Mouse (Mus musculus) forebrain, embryonic 14.5 days (tissue): ENCODE results near the gene Pde4d. TPM values are rescaled to one million over a fixed set of nuclear protein-coding genes. Genes with fewer than 3 reads are reported as not detected.

Source experiments
- ATAC-seq: fragments of 200-750 bp; cut with Nextera tagmentation; 2 replicates; pipeline ENCODE4 v1.8.0; 2017; ENCODE audit warnings: mild to moderate bottlenecking, moderate library complexity
- DNase-seq: peaks from one replicate; pipeline ENCODE4 v3.0.0-alpha.2; 2015; ENCODE audit warnings: low spot score
- H3K27ac ChIP-seq: fragments of 300-500 bp; sonication (generic); 2 replicates; pipeline ENCODE4 v1.5.1; 2014; ENCODE audit warnings: low read depth, mild to moderate bottlenecking, control low read depth, low read length, moderate library complexity
- H3K27me3 ChIP-seq: fragments of 300-500 bp; sonication (generic); replicated peaks from 2 replicates; pipeline ENCODE4 v1.6.1; 2014; ENCODE audit warnings: low read length, control low read depth, mixed read lengths; ENCODE audit not compliant: control insufficient read depth, insufficient read depth
- H3K36me3 ChIP-seq: fragments of 300-500 bp; sonication (generic); 2 replicates; pipeline ENCODE4 v1.6.1; 2014; ENCODE audit warnings: low read length, control low read depth; ENCODE audit not compliant: control insufficient read depth, insufficient read depth
- H3K4me1 ChIP-seq: fragments of 300-500 bp; sonication (generic); 2 replicates; pipeline ENCODE4 v1.6.1; 2014; ENCODE audit warnings: antibody characterized with exemption, low read length, control low read depth; ENCODE audit not compliant: control insufficient read depth, insufficient read depth
- H3K4me2 ChIP-seq: fragments of 300-500 bp; sonication (generic); 2 replicates; pipeline ENCODE4 v1.6.1; 2014; ENCODE audit warnings: mild to moderate bottlenecking, control low read depth, low read length
- H3K4me3 ChIP-seq: fragments of 300-500 bp; sonication (generic); 2 replicates; pipeline ENCODE4 v1.5.1; 2014; ENCODE audit warnings: low read depth, low read length, control low read depth
- H3K9ac ChIP-seq: fragments of 300-500 bp; sonication (generic); 2 replicates; pipeline ENCODE4 v1.6.1; 2014; ENCODE audit warnings: mild to moderate bottlenecking, low read length, control low read depth, moderate library complexity
- H3K9me3 ChIP-seq: fragments of 300-500 bp; sonication (generic); replicated peaks from 2 replicates; pipeline ENCODE4 v1.6.1; 2016; ENCODE audit warnings: low read length, control low read depth, mixed read lengths; ENCODE audit not compliant: control insufficient read depth
- WGBS: fragments of 180-500 bp; shearing (Covaris S2); extraction: QIAGEN DNeasy Blood & Tissue Kit; methylation state at CpG from one replicate; pipeline ENCODE4 v1.1.7; 2014; 5-methylcytosine and 5-hydroxymethylcytosine counted together
- polyA plus RNA-seq: library from polyadenylated mRNA; unstranded; fragments of >200 nt; fragmentation: Nextera tagmentation; extraction: Ambion mirVana; gene quantifications from 2 replicates; pipeline ENCODE4 v1.2.1, GENCODE M21; 2014

Pde4d gene
- polyA plus RNA-seq, 1 experiment from 2014 or later = 13.7 TPM

GRCm38 (mm10) chr13:108599186-108599900, 149.6 kb downstream of the Pde4d start:
- Histone ChIP-seq H3K27ac (no peak overlapping the region), H3K9me3 (no peaks in the 10 kb centered on the region), H3K4me3 (no peak overlapping the region), H3K4me1 (no peaks in the 10 kb centered on the region), H3K27me3 (no peaks in the 10 kb centered on the region), H3K9ac (no peak overlapping the region), H3K36me3 (no peaks in the 10 kb centered on the region), H3K4me2 (no peak overlapping the region)
- WGBS = 50% methylated on average over 6 of the region's 6 CpGs
- peak; percentile 58; the same call in 1 of the 2 replicates for ATAC-seq
- DNase-seq = peak; percentile 32

- Histone ChIP-seq H3K9ac (no peak overlapping the region), H3K4me1 (no peaks in the 10 kb centered on the region), H3K4me3 (no peak overlapping the region), H3K27ac (no peak overlapping the region), H3K9me3 (no peaks in the 10 kb centered on the region), H3K27me3 (no peaks in the 10 kb centered on the region), H3K4me2 (no peak overlapping the region), H3K36me3 (no peaks in the 10 kb centered on the region)
- WGBS = 93% methylated on average over 2 of the region's 2 CpGs
- DNase-seq (peak; percentile 13), ATAC-seq (no peak)
Observed at GRCm38 (mm10) chr13:108601021-108601420, 151.3 kb downstream of the Pde4d start.

GRCm38 (mm10) chr13:108603502-108603901, 153.8 kb downstream of the Pde4d start:
- DNase-seq (peak; percentile 13), ATAC-seq (no peak)
- H3K27me3 ChIP-seq = no peaks in the 10 kb centered on the region
- H3K9ac ChIP-seq = no peak overlapping the region
- WGBS = 50% methylated on average over 1 of the region's 1 CpGs
- H3K27ac ChIP-seq = no peak overlapping the region
- no peaks in the 10 kb centered on the region for H3K36me3 ChIP-seq
- no peak overlapping the region for H3K4me3 ChIP-seq
- no peaks in the 10 kb centered on the region for H3K9me3 ChIP-seq
- no peak overlapping the region for H3K4me2 ChIP-seq
- H3K4me1 ChIP-seq = no peaks in the 10 kb centered on the region

- Histone ChIP-seq H3K4me1 (no peaks in the 10 kb centered on the region), H3K27ac (no peak overlapping the region), H3K27me3 (no peaks in the 10 kb centered on the region), H3K36me3 (no peaks in the 10 kb centered on the region), H3K4me3 (no peak overlapping the region), H3K4me2 (no peak overlapping the region), H3K9me3 (no peaks in the 10 kb centered on the region), H3K9ac (no peak overlapping the region)
- ATAC-seq (no peak), DNase-seq (no peak)
Observed at GRCm38 (mm10) chr13:108604213-108604612, 154.5 kb downstream of the Pde4d start.

- no peaks in the 10 kb centered on the region for H3K9me3 ChIP-seq
- no peak overlapping the region for H3K27ac ChIP-seq
- no peak overlapping the region for H3K4me3 ChIP-seq
- no peaks in the 10 kb centered on the region for H3K36me3 ChIP-seq
- DNase-seq = no peak
- ATAC-seq = no peak
- no peak overlapping the region for H3K4me2 ChIP-seq
- WGBS = 88% methylated on average over 1 of the region's 1 CpGs
- H3K9ac ChIP-seq = no peak overlapping the region
- H3K27me3 ChIP-seq = no peaks in the 10 kb centered on the region
- no peaks in the 10 kb centered on the region for H3K4me1 ChIP-seq
Observed at GRCm38 (mm10) chr13:108618207-108618606, 168.5 kb downstream of the Pde4d start.

- no peaks in the 10 kb centered on the region for H3K4me1 ChIP-seq
- DNase-seq = no peak
- H3K9ac ChIP-seq = no peak overlapping the region
- H3K9me3 ChIP-seq = no peaks in the 10 kb centered on the region
- no peaks in the 10 kb centered on the region for H3K36me3 ChIP-seq
- H3K4me2 ChIP-seq = no peak overlapping the region
- H3K4me3 ChIP-seq = no peak overlapping the region
- ATAC-seq = no peak
- no peaks in the 10 kb centered on the region for H3K27me3 ChIP-seq
- 40% methylated on average over 4 of the region's 4 CpGs for WGBS
- no peak overlapping the region for H3K27ac ChIP-seq
Observed at GRCm38 (mm10) chr13:108622681-108623080, 172.9 kb downstream of the Pde4d start.

- no peak overlapping the region for H3K4me3 ChIP-seq
- ATAC-seq (no peak), DNase-seq (no peak)
- no peaks in the 10 kb centered on the region for H3K9me3 ChIP-seq
- H3K27ac ChIP-seq = no peak overlapping the region
- no peaks in the 10 kb centered on the region for H3K4me1 ChIP-seq
- no peaks in the 10 kb centered on the region for H3K27me3 ChIP-seq
- no peak overlapping the region for H3K4me2 ChIP-seq
- H3K9ac ChIP-seq = no peak overlapping the region
- WGBS = 85% methylated on average over 3 of the region's 3 CpGs
- H3K36me3 ChIP-seq = no peaks in the 10 kb centered on the region
Observed at GRCm38 (mm10) chr13:108623929-108624328, 174.2 kb downstream of the Pde4d start.

GRCm38 (mm10) chr13:108626166-108626565, 176.4 kb downstream of the Pde4d start:
- Histone ChIP-seq H3K9ac (no peak overlapping the region), H3K9me3 (no peaks in the 10 kb centered on the region), H3K4me3 (no peak overlapping the region), H3K27ac (no peak overlapping the region), H3K27me3 (no peaks in the 10 kb centered on the region), H3K4me2 (no peak overlapping the region), H3K4me1 (no peaks in the 10 kb centered on the region), H3K36me3 (no peaks in the 10 kb centered on the region)
- 76% methylated on average over 3 of the region's 3 CpGs for WGBS
- ATAC-seq = no peak
- DNase-seq = no peak

- Histone ChIP-seq H3K4me3 (no peak overlapping the region), H3K9ac (no peak overlapping the region), H3K4me2 (no peak overlapping the region), H3K9me3 (no peaks in the 10 kb centered on the region), H3K4me1 (no peaks in the 10 kb centered on the region), H3K27ac (no peak overlapping the region), H3K36me3 (no peaks in the 10 kb centered on the region), H3K27me3 (no peaks in the 10 kb centered on the region)
- DNase-seq (no peak), ATAC-seq (no peak)
- 91% methylated on average over 2 of the region's 2 CpGs for WGBS
Observed at GRCm38 (mm10) chr13:108628501-108628900, 178.8 kb downstream of the Pde4d start.
